Mouse (Mus musculus) spleen, embryonic (tissue): ENCODE data around the gene Wbp2.

Experiments used
- CTCF ChIA-PET: fragments of 350-600 bp; sonication (Branson Sonifier 250); formaldehyde crosslinking; loops from one replicate; lab custom pipeline; 2022; lab: Charles Lee

The Wbp2 gene

GRCm38 (mm10) chr11:116064187-116064867, 22.5 kb downstream of the Wbp2 start:
- CTCF ChIA-PET, result no interaction called here

GRCm38 (mm10) chr11:116063562-116063961, 23.2 kb downstream of the Wbp2 start:
- CTCF ChIA-PET, result no interaction called here

DNA sequence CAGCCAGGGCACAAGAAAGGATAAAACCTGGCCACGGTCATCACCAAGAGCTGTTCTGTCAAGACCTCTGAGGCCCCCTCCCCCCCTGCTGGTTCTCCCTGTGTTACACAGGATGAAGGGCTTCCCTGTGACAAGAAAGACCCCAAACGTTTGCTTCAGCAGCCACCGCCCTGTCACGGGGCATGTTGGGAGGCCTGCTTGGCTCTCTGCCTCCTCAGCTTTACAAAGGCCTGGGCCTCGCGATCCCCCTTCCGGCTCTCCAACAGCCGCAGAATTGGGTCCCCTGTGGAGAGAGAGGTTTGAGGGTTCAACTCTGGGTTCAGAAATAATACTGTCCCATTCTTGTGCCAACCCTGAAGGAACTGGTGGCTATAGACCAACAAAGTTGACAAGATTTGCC, 24.3 kb downstream of the Wbp2 start:
- CTCF ChIA-PET, result no interaction called here

DNA sequence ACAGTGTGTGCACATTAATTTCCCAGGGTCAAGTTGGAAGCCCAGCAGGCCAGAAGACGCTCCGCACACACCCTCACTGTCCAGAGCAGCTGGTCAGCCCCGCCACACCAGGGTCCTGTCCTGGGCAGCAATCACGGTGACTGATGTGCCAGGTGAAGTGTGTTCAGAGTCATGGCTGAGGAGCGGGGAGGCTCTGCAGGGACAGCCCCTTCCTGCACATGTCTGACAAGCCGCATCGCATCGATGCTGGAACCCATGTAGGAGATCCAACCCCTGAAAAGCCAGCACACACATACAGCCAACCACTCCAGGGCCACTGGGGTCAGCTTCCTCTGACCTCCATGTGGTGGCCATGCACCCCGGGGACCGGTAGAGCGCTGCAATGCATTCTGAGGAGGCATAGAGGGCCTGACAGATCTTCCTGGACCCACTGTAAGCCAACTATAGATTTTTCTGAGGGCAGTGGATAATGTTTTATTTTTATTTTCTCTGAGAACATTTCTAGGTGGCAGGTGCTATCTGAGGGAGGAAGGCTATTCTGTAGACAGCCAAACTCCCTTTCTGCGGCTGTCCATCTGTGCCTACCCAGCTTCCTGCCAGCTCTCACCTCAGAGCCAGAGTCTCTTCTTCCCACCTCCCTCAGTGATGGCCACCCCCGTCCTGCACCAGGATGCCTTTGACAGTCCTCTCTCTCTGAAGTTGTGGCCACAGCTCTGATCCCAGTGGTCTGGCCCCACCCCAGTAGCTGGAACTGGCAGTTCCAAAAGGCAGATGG, 25.0 kb downstream of the Wbp2 start:
- CTCF ChIA-PET, result no interaction called here

DNA sequence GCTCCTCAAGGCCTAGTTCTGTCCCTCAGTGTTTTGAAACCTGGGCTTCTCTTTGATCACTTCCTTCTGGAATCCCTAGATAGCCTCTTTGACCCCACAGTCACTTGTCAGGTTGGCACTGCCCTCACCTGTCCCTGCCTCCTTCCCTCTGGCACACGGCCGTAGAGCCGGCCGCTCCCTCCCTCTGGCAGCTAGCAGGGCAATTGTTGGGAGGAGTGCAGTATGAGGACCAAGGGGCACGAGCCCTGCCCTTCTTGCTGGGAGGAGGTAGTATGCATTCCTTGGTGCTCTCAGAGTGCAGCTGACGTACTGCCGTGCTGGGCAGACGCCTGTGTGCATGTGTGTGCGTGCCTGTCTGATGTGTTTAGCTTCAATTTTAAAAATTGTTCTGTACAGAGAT, 26.2 kb downstream of the Wbp2 start:
- CTCF ChIA-PET, result no interaction called here

DNA sequence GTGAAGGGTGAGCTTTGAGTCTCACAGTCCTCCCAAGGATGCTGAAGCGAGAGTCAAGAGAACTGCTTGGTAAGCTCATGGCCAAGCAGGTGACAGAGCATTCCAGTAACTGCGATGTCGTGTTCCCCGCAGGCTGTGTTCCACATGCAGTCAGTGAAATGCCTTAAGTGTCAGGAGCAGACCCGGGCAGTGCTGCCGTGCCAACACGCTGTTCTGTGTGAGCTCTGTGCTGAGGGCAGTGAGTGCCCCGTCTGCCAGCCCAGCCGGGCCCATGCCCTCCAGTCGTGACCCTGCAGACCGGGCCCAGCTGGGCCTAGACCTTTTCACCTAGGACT, 27.1 kb downstream of the Wbp2 start:
- CTCF ChIA-PET, result no interaction called here

- CTCF ChIA-PET, result interaction anchor here (1.0 kb wide), 1 partner anchor 26 kb away, joined by 3 read pairs; no protein-coding TSS in a partner anchor
These were observed 27.7 kb downstream of the Wbp2 start for GRCm38 (mm10) chr11:116058868-116059690.

DNA sequence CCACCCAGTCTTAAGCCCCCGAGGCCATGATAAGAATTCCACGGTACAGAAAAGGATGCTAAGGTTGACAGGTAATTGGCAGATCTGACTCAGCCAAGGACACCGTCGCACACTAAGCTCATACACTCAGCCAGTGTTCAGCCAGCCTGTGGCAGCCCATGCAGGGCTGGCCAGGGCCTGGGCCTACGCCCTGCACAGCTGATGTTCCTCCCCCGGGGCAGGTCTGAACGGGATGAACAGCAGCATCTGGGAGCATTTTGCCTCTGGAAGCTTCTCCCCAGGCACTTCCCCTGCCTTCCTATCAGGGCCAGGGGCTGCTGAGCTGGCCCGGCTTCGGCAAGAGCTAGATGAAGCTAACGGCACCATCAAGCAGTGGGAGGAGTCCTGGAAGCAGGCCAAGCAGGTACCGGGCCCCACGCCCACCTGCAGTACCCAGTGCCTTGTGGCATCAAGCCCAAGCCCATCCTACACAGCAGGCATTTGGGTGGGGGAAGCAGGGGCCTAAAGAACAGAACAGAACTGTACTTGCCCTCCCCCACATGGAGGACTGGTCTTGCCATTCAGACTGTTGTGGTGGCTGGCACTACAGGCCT, 28.7 kb downstream of the Wbp2 start:
- CTCF ChIA-PET, result interaction anchor here (0.7 to 1.0 kb wide), 2 partner anchors 27 to 105 kb away, joined by 3 to 5 read pairs; no protein-coding TSS in a partner anchor

DNA sequence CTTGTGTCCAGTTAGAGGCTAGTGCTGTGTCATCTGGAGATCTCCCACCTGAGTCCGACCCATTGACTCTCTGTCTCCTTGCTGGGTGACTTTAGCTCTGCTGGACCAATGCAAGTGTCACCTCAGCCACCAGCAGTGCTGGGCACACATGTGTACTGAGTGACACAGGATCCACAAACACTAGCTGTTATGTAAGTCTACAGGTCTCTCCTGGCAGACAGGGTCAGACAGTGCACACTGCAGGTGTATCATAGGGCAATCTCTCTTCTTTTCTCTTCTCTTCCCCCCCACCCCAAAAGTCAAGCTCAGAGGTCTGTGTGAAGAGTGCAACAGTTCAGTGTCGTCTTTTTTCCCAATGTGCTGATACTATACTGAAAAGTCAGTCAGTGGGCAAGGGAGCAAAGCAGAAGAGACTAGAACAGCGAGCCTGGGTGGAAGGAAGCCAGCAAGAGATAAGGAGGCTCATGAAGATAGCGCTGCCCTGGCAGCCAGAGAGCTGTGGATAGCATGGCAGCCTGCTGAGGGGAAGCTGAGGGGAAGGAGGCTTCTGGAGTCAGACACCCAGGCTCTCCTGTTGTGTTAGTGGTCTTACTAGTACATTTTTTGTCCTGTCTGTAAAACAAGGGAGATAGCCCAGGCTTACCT, 29.4 kb downstream of the Wbp2 start:
- CTCF ChIA-PET, result interaction anchor here (0.6 to 0.7 kb wide), 2 partner anchors 63 to 105 kb away, joined by 5 to 16 read pairs; no protein-coding TSS in a partner anchor

DNA sequence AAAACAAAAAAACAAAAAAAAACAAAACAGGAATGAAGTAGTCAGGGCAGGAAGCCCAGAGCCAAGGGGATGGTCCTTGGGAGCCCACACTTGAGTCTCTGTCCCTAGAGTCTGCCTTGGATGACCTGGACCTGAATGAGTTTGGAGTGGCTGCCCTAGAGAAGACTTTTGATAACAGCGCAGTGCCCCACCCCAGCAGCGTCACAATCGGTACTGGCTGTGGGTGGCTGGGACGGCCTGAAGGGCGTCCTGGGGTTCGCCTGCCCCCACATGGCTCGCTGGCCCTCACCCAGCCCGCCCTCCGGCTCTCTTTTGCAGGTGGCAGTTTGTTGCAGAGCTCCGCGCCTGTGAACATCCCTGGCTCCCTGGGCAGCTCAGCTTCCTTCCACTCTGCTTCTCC, 30.9 kb downstream of the Wbp2 start:
- CTCF ChIA-PET, result interaction anchor here (0.6 kb wide), 1 partner anchor 12 kb away, joined by 6 read pairs; no protein-coding TSS in a partner anchor

DNA sequence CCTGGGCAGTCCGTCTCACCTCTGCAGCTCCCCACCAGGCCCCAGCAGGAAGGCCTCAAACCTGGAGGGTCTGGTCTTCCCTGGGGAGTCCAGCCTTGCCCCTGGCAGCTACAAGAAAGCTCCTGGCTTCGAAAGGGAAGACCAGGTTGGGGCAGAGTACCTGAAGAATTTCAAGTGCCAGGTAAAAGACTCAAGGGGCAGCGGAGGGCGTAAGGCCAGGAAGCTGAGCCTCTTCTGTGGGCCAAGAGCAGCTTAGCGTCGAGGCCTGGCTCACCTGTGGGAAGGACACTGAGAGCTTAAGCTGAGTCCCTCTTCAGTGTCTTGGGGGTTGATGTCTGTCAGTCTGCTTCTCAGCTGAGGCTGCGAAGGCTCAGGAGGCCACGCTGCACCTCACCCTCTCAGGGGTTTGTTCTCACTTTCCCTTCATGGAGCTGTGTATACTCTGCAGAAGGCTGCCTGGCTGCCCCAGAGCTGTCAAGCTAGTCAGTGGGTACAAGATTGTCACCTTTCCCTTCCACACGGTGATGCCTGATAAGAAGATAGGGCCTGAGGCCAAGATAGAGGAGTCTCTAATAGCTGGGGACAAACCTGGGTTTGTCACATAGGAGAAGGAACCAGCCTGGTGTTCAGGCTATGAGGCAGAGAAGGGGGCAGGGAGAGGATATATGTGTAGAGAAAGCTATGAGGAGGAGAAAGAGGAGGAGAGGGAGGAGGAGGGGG, 33.1 kb downstream of the Wbp2 start:
- CTCF ChIA-PET, result no interaction called here

GRCm38 (mm10) chr11:116050196-116050595, 36.6 kb downstream of the Wbp2 start:
- CTCF ChIA-PET, result no interaction called here

GRCm38 (mm10) chr11:116049610-116050009, 37.2 kb downstream of the Wbp2 start:
- CTCF ChIA-PET, result no interaction called here

DNA sequence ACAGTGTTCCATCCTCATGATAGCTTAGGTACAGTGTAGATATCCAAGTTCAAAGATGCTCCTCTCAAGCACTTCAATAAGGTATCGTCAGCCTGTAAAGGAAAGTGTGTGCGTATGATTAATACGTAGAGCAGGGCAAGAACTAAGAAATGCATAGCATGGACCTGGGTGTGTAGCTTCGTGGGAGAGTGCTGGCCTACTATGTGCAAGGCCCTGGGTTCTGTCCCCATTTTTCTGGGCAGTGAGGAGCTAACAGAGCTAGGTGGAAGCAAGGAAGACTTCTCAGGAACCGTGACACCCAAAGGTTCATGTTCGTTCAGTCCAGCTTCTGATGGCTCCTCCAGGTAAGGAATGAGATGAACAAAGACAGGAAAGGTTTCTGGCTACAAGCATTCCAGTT, 41.6 kb downstream of the Wbp2 start:
- CTCF ChIA-PET, result interaction anchor here (0.6 kb wide), 1 partner anchor 20 kb away, joined by 3 read pairs; no protein-coding TSS in a partner anchor

GRCm38 (mm10) chr11:116043286-116043685, 43.5 kb downstream of the Wbp2 start:
- CTCF ChIA-PET, result interaction anchor here (0.7 kb wide), 1 partner anchor 13 kb away, joined by 6 read pairs; no protein-coding TSS in a partner anchor

DNA sequence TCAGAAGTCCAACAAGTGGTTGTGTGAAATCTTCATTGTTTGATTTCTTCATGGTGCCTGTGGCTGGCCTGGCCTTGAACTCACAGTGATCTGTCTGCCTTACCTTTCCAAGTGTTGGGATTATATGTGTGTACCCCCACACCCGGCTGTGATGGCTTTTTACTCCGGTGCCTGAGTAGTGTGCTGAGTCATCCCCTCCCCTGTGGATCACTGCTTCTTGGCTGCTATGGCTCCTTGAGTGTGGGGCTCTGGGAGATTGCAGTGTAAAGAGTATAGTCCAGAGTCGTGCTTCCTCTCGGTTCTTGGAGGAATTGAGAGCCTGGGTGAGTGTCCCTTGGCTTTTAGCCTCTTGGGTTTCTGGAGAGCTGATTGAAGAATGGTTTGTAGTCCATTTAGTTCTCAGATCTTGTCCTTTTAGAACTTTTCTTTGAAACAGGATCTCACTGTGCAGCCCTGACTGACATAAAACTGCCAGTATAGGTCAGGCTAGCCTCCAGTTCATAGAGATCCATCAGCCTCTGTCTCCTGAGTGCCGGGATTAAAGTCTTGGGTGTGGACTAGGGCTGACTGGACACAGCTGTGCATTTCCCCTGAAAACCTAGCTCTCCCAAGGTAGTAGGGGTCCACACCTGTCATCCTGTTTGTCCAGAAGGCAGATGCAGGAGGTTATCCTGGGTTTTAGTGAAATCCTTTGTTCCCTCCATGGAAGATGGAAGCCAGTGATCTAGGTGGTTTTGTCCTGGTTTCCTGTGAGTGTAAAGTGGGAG, 44.2 kb downstream of the Wbp2 start:
- CTCF ChIA-PET, result no interaction called here

- CTCF ChIA-PET, result no interaction called here
These were observed 45.0 kb downstream of the Wbp2 start for GRCm38 (mm10) chr11:116041833-116042232.

DNA sequence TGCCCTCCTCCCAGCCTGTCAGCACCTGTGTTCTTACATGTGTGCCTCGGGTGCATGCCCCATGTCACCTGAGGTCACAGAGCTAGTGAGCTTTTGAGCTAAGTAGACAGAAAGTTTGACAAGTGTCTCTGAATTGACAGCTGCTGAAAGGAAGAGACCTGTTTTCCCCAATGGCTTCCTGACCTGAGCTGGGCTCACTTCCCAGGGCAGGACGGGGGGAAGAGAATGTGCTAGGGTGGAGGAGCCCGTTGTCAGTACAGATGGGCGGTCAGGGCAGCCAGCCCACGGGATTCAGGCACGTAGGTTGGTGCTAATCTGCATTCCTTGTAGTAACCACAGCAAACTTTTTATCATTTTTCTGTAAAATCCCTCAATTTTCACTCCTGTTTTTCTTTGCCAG, 46.2 kb downstream of the Wbp2 start:
- CTCF ChIA-PET, result no interaction called here

DNA sequence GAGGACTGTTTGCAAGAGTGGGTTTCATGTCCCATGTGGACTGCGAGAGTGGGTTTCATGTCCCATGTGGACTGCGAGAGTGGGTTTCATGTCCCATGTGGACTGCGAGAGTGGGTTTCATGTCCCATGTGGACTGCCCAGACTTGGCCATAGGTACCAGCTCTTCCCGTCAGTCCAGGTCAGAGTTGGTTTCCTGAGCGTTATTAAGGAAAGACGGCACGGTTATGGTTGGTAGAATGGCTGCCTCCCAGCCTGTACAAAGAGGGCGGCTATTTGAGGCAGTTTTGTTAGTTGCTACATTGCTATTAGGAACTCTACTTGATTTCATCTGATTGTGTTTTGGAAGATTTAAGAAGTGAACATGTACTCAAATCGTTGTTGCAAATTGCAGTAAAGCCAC, 49.0 kb downstream of the Wbp2 start:
- CTCF ChIA-PET, result no interaction called here

GRCm38 (mm10) chr11:116036671-116037070, 50.1 kb downstream of the Wbp2 start:
- CTCF ChIA-PET, result interaction anchor here (0.5 kb wide), 1 partner anchor 52 kb away, joined by 3 read pairs; no protein-coding TSS in a partner anchor
